Mouse (Mus musculus) right cerebral cortex, adult 18-20 months (tissue): ENCODE measurements around the gene B9d2.

Experiments used
- DNase-seq: peaks from one replicate; pipeline ENCODE4 v3.0.0; 2022; ENCODE audit warnings: mixed read lengths

B9d2 gene

DNA sequence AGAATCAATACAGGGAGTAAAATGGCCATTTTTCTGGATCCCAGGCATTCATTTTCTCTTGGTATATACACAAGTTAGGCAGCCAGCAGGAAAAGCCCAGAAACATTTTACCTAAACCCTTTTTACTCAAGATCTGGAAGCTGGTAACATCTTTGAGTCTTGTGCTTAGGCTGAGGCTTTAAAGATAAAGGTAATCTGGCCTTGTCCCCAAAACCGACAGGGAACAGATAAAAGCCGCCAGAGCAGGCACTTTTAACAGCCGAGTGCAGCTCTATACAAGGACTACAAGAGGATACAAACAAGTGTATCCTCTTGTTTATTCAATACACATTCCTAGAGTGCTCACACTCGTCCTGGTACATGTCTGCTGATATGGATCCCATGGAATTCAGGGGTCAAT is 54.4 kb downstream of the B9d2 start:
- DNase-seq = no peak
